Mouse (Mus musculus) stomach, postnatal 0 days (tissue): ENCODE measurements around the gene Mms19.

Experiments
- CTCF ChIP-seq: IDR thresholded peaks from 2 replicates; pipeline ENCODE4 v1.5.1; 2016; ENCODE audit warnings: antibody characterized with exemption, low read depth, mild to moderate bottlenecking, moderate library complexity
- EP300 ChIP-seq: optimal IDR thresholded peaks from 2 replicates; pipeline ENCODE3; 2016; ENCODE audit warnings: antibody characterized with exemption

GRCm38 (mm10) chr19:42011123-42011522 is 30.2 kb upstream of the Mms19 start:
- TF ChIP-seq CTCF (no peak), EP300 (no peak)
